Mouse (Mus musculus) cerebellum, adult 8-10 months (tissue): ENCODE measurements around the gene Magee2.
"Not testable (repeated sequence)": the region's sequence is repeated elsewhere in the genome, so short reads cannot be mapped to it uniquely, and the experiment has no call there.

Experiments used
- DNase-seq: peaks from one replicate; pipeline ENCODE4 v3.0.0; 2022

Magee2 gene

DNA sequence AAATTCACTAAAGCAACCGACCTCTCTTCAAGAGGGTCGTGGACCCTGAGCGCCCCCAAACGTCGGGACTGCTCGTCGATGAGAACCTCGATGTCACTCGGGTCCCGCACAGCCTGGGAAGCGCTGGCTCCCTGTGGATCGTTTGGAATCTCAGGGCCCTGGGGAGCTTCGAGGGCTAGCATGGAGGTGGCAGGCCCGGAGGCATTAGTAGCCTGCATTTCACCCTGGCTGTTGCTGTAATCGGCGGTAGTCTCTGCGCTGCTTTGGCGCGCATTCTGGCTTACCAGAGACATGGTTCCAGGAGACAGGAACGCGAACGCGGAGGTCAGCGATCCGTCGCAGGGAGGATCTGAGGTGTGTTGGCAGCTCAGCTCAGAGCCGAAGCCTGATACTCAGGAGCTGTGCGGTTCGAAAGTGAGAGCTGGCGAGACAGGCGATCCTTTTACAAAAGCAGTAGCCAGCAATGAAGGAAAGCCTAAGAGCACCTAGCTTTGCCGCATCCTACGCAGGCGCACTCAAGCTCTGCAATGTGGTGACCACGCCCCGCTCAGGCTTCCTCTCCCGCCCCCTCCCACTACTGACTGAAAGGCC lies at the start of gene Magee2:
Magee2 (minus strand) TSS at position 517 of the 591 bp plus-strand sequence.
- no peak for DNase-seq

DNA sequence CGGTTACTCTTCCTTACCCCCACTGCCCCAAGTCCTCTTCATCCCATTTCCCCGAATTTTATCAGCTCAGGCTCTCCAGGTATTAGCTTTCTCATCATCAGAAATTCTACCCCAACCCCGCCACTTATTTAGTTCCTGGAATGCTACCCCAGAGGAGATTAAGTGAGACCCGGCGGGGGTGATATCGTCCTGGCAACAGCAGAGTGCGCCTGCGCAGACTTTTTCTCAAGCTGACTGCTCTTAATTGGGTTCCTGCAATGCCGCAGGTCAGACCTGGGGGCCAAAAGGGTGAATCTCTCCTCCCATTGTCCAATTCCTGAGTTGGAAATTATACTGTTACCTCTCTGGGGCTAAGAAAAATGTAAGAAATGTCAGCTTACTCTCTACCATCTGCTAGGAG lies 3.5 kb downstream of the Magee2 start:
- no peak for DNase-seq

DNA sequence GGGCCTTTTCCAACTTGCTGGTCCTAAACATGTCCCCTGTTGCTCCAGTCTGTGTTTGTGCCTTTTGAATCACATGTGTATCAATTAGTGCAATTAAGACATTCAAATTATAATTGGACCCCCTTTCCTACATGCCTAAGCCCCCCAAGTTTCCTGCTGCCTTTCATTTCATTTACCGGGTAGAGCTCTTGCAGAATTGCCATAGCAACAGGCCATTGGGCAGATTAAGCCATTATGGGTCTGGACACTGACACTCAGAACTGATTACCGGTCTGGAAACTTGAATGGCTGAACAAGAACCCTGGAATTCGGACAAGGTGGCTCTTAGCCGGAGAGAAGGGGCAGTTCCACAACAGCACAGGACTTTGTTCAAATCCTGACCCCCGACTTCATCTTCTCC lies 39.5 kb downstream of the Magee2 start:
- not testable (repeated sequence) for DNase-seq

DNA sequence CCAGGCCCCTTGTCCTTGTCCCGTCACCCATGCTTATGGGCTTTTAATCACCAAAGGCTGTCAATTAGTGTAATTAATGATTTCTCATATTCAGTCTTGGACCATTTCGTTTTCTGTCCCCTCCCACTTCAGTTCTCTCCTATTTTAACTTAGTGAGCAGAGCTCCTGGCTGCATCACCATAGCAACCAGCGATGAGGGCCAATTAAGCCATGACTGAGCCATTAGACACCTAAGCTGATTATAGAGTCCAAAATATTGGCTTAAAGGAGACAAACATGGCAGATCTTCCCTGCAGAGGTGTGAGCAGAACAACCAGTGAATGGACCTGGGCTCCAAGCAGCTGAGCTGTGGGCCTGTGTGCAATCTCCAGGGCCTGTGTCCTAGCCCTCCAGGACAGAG lies 40.1 kb downstream of the Magee2 start:
- not testable (repeated sequence) for DNase-seq

DNA sequence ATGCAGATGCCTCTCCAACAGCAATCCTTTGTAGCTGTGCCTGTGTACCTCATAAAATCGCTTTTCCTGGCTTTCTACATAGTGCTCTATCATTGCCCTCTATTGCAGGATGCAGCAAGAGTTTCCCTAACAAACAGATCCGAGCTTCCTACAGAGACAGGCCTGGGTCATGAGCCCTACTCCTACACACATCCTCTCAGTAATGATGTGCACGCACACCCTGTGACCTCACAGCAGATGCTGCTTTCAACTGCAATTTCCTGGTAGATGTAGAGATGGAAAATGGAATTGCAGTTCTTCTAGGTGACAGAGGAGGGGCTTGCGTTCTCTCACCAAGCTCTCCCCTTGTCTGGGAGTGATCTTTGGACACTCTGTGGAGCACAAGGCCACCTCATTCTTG lies 43.4 kb downstream of the Magee2 start:
- not testable (repeated sequence) for DNase-seq
